Mouse (Mus musculus): ENCODE measurements at regions not wholly inside any gene's neighbourhood (a gene's known extent, or its start where the extent isn't known, plus 50 kb on each side); places are given as distances from the start of the nearest gene placed in this dataset.
A peak's percentile ranks its signal among the peaks of the same experiment; 100 is the strongest.
"Not testable (repeated sequence)": the region's sequence is repeated elsewhere in the genome, so short reads cannot be mapped to it uniquely, and the experiment has no call there.

GRCm38 (mm10) chr10:120726369-120726768, 172.5 kb downstream of the Msrb3 start:
- no peak for DNase-seq (ENCODE audit: low spot score in 2 of 2)

DNA sequence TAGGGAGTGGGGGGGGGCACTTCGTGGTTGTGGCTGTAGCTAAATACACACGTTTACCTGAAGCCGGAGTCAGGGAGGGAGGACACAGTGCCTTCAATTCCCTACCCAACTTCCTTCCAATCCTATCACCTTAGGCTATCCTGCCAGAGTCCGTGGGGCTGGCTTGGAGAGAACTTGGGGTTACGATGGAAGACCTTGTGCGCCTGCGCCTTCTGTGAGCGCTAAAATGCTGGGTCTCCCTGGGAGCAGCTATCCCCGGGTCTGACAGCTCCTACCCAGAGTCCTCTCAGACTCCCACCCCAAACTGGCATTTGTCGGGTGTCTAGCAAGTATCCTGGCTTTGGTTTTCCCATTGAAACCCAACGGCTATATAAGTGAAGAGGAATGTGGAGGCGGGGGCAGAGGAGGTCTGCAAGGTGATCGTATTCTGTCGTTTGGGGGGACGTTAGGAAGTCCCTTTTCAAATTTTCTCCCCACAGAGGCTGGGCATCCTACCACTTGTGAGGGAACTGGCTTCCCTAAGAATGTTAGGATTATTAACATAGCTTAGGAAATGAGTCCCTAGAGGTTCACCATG, 176.9 kb downstream of the Msrb3 start:
- DNase-seq (ENCODE audit: low spot score in 2 of 2) = no peak

DNA sequence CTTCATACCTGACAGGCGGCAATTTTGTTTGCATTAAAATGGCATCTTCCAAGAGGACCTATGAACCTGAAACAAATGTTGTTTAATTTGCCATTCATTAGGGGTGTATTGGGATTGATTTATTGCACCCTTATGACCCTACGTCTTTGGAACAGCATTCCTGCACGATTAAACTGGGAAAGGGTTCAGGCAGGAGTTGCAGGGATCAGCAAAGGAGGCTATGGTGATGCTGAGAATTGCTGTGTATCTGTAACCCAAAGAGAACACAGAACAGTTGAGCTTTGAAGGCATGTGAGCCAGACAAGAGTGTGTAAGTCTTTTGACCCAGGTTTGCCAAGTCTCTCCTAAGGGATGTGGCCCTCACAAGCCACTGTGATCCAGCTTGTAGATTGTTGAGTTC, 177.9 kb downstream of the Msrb3 start:
- DNase-seq (ENCODE audit: low spot score in 2 of 2) = no peak

- DNase-seq (ENCODE audit: low spot score in 2 of 2) = no peak
These were observed 178.8 kb downstream of the Msrb3 start for GRCm38 (mm10) chr10:120720061-120720460.

DNA sequence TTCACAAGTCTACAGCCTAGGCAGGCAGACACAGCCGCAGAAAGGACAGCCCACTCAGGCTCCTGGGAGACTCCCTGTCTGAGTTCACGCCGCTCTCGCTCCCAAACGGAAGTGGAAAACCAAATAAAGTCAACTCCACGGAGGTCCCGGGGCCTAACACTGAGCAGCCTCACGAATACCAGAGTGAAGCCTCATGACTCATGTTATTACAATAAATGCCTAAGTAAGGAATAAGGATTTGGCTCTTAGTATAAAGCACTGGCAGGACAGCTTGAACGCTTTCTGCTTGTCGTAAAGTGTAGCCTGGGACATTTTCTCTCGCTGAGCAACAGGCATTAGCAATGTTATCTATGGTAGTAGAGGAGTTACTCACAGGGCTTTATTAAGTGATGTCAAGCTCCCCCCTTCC, 181.7 kb downstream of the Msrb3 start:
- DNase-seq (ENCODE audit: low spot score in 2 of 2) = no peak

DNA sequence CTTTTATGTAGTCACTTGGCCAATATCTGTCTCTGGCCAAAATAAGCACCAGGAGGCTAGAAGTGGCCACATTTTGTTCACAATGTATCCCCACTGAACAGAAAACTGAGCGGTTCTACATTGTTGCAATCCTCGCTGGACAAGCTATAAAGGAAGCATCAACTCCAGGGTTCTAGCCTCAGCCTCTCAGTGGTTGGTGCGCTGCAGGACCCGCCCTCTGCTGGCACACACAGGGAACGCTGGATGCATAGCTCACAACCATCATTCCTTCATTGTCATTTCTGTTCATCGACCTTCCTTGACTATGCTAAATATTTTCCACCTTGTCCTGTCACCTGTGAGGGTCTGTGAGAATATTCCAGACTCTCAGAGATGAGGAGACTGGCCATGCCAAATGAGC, 182.5 kb downstream of the Msrb3 start:
- no peak for DNase-seq (ENCODE audit: low spot score in 2 of 2)

DNA sequence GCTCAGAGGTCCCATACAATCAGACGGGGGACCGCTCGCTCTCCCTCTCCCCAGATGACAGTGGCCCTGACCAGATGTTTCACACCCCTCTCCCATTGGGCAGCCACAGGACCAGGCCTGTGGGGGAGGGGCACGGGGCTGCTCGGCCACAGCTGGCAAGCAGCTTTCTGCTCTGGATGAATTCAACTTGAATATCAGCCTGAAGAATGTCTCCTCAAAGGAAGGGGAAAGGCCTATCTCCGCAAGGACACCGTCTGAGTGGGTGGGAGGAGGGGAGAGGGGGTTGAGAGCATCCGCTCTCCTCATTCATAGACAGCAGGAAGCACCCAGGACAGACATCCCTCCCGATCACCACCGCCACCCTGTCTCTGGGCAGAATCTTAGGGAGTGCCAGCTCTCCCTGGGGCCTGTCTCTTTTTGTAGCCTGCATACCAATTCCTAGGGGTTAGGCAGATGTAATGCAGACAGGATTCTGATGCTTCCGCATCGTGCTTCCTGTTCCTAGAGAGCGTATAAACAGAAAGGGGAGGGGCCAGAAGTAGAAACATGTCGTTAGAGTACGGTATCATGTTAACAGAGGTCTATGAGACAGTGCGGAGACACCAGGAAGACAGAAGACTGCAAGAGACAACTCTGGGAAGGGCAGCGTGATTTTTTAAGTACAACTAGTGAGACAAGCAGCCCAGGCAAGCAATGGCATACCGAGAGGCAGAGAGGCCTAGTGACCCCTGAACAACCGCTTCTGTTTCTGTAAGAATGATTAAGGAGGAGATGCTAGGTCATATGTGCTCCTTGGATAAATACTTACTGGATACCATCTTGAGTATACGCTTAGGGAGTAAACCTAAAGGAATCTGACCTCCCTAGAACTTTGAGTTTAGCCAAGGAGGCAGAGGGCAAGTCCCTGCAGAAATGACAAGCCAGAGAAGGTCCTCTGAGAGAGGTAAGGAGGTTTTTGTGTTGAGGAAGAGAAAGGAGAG, 190.8 kb downstream of the Msrb3 start:
- peak in 1 of 2 experiments; percentile 14 for DNase-seq (ENCODE audit: low spot score in 2 of 2)

- DNase-seq (ENCODE audit: low spot score in 2 of 2) = no peak
These were observed 192.1 kb downstream of the Msrb3 start for GRCm38 (mm10) chr10:120706684-120707290.

DNA sequence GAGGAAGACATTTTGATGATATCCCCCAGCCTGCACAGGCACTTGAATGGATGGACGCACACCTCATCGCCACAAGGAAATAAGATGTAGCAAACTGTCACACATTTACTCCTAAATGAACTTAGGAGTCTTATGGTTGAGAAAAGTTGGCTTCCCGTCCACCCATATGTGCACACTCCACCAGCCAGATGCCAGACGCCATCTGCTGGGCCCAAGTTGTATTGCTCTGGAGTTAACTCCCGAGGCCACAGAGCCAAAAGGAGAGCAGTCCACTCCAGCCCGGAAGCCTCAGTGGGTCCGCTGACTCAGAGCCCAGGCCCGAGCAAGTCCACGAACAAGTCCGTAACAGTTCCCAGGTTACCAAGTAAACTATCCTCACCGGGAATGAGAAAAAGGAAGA, 197.1 kb downstream of the Msrb3 start:
- DNase-seq (ENCODE audit: low spot score in 2 of 2) = peak; percentile 44 to 76

DNA sequence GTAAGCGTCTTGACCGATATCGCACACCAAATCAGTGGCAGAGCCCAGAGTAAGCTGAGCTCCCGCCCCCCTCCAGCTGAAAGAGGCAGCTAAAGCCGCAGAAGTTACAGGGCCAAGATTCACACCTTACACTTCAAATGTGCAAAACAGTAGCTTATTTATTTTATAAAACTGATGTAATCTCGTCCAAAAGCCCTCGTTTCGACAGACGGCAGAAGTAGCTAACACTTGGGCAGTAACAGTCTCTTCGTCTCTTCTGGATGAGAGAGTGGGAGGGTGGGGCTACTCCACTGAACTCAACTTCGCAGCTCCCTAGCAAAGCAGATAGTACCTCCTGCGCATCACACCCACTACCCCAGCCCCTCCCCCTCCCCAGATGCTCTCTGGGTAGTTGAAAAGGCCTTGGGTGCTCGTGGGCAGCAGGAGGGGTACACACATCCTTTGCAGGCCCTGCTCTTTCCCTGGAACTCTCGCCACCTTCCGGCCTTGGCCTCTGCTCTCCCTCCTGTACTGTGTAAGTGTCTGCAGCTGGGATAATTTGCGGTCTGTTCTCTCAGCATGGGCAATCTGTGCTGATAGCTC, 201.5 kb downstream of the Msrb3 start:
- no peak for DNase-seq (ENCODE audit: low spot score in 2 of 2)

DNA sequence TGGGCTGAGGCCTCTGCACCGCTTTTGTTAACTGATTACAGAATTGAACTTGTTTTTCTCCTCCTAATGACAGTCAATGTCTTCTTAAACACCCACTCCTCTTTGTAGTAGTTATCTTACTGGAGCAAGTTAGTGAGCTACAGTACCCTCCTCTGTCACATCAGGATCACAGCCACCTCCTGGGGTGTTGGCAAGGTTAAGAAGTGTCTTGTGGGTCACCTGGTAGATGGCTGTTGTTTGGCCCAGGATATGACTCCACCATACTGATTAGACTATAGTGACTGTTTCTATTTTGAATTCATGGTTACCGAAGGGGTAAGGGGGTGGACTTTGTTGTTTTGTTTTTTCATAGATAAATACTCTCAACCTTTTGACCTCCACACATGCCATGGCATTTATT, 202.4 kb downstream of the Msrb3 start:
- no peak for DNase-seq (ENCODE audit: low spot score in 2 of 2)

DNA sequence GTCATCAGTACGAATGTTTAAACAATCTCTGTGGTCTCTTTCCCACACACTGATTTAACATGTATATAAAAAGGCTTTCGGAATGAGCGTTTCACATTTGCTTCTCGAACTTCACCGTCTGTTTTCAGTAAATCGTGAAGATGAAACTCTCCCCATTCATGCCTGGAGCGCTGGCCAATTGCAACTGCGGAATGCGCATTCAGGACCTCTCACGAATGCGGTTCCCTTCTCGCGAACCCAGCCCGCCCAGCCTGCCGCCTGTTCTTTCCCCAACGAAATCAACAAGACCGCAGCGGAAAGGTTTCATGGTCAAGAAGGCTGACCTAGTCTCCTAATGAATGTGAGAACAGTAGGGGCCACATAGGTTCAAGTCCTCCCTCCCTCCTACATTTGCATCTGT, 204.4 kb downstream of the Msrb3 start:
- no peak for DNase-seq (ENCODE audit: low spot score in 2 of 2)

DNA sequence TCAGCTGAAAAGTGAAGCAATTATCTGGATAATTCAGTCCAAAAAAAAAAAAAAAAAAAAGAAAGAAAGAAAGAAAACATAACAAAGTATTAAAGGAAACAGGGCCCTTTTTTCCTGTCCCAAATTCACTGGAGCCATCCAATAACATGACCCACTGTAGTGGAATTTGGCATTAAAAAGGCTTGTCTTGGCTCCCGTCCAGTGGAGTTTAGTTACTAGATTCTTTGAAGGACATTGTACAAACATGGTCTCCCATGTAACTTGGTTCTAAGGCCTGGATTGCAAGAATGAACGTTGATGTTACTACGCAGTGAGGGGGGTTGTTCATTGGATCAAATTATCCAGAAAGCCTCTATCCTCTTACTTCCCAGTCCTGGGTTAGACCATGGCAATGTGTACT, 207.4 kb downstream of the Msrb3 start:
- DNase-seq (ENCODE audit: low spot score in 2 of 2) = no peak

GRCm38 (mm10) chr10:120686123-120686522, 209.9 kb upstream of the Hmga2 start:
- no peak for DNase-seq (ENCODE audit: low spot score in 2 of 2)

- no peak for DNase-seq (ENCODE audit: low spot score in 2 of 2)
These were observed 205.8 kb upstream of the Hmga2 start for GRCm38 (mm10) chr10:120682021-120682420.

DNA sequence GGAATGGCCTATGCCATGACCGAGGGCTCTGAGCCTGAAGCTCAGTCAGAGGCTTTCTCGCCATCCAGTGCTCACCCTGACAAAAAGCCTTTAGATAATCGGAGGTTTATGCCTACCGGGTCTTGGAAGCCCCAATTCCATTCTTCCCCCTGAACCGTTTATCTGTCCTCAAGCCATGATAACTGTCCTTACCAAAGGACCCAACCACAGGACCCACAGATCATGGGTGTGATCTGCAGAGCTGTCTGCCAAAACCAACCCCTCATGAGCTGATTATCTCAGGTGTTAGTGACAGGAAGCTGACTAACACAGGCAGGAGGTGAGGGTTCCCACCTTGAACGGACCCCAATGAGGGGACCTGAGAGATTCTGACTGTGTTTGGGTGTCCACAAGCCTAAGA, 203.7 kb upstream of the Hmga2 start:
- no peak for DNase-seq (ENCODE audit: low spot score in 2 of 2)

DNA sequence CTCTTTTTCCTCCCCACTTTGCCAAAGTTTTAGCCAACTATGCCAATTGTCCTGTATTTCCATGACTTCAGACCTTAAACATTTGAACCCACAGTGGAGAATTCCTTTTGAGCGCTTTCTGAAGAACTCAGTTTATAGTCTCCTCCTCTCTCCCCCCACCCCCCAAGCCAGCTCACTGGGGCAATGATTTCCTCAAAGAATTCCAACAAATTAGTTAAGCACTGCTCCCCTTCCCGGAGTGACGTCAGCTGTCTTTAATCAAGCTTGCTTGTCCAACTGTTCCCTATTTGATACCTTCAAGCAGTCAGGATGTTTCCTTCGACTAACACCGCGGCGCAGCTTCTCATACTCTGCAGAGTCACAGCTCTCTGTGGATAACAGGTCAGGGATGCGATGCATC, 202.0 kb upstream of the Hmga2 start:
- no peak for DNase-seq (ENCODE audit: low spot score in 2 of 2)

DNA sequence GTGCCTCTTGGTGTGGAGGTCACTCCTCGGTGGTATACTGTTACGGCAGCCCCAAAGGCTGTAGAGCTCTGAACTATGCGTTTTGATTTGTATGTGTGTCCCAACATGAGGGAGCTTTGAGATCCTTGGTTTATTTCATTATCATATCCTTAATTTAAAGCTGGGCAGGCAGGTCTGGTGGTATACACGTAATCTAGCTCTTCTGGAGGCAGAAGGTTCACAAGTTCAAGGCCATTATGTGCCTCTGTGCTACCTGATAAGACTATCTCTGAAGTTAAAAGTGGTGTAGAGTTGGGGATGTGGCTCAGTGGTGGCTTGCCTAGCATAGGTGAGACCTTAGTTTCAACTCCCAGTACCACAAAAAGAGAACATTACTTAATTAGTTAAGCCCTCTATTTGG, 199.1 kb upstream of the Hmga2 start:
- no peak for DNase-seq (ENCODE audit: low spot score in 2 of 2)

DNA sequence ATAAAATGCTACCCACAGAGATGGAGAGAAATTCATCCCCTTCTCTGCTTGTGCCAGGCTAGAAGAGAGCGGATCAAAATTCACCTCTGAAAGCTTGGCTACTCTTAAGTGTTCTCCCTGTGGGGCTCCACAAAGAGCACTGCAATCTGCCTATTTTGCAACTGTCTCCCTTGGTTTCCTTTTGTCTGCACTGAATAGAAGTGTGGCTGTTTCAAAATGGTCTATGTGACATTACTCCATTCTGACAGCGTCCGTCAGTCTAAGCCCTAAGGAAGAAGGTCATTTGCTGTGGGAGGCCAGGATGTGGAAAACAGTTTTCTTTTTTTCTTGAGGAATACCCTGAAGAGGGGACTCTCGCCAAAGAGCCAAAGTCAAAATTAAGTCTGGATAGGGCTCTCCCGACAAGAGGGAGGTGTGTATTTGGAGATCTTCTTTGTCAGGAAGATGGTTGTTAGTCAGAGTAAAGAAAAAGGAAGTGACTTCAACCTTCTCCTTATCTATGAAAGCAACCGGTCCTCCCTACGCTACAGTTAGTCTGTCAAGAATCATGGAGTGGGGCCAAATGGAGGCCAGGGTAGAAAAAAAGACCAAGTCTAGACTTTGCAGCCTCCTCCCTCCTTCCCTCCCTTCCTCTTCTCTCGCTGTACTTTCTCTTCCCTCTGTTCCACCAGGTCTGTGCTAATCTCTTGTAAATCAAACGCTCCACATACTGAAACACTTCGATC, 198.2 kb upstream of the Hmga2 start:
- no peak for DNase-seq (ENCODE audit: low spot score in 2 of 2)

DNA sequence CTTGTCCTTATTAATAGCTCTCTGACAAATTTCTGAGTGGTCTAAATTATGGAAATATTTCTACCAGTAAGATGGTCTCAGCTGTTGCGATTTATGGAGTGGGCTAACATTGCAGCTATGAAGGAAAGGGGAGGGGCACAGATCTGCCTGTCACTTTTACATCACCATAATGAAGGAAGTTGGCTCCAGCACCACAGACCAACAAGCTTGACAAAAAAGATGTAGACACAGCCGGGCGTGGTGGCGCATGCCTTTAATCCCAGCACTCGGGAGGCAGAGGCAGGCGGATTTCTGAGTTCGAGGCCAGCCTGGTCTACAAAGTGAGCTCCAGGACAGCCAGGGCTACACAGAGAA, 191.4 kb upstream of the Hmga2 start:
- not testable (repeated sequence) for DNase-seq (ENCODE audit: low spot score in 2 of 2)

DNA sequence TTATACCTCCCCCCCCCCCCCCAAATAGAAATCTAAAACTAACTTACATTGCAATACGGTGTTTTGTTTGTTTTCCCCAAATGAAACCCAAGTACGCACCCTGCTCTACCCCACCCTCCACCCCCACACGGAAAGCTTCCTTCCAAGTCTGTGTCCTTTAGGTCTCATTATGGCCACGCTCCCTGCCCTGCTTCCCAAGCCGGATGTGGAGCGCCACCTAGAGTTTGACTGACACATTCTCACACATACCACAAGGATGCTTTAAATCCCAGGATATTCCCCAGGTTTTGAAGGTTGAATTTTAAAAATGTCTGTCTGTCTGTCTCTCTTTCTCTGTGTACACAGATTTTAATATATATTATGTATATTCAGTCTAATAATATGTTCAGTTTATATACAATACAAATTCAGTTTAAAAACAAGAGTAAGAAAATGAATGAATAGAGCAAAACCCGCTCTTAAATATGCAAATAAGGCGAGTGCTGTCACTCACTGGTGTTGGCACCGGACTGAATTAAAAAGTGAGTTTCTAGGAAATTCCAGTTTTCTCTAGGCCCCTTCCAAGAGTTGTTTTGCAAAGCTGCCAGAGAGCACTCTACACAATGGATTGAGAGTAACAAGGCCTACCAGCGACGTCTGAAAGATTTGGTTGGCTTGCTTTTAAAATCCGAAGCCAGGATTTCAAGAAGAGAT, 190.9 kb upstream of the Hmga2 start:
- DNase-seq (ENCODE audit: low spot score in 2 of 2) = peak in 1 of 2 experiments; percentile 25

All from spleen, postnatal 10 days (tissue).